Mouse (Mus musculus) frontal cortex, postnatal 10 days (tissue): Measurements from ENCODE around the gene Tmem167.

Experiments used
- DNase-seq, 2 experiments: peaks; one replicate each; pipeline ENCODE4 v3.0.0; 2022; ENCODE audit warnings: low spot score in 2 of 2, mixed read lengths in 1 of 2

Tmem167 gene

GRCm38 (mm10) chr13:90182262-90182661 is 93.3 kb downstream of the Tmem167 start:
- DNase-seq: no peak

GRCm38 (mm10) chr13:90183536-90183935 is 94.6 kb downstream of the Tmem167 start:
- no peak for DNase-seq

GRCm38 (mm10) chr13:90186694-90187093 is 97.8 kb downstream of the Tmem167 start:
- DNase-seq: no peak

- DNase-seq: no peak
These were observed 99.1 kb downstream of the Tmem167 start for GRCm38 (mm10) chr13:90188021-90188420.

GRCm38 (mm10) chr13:90191794-90192193 is 102.9 kb downstream of the Tmem167 start:
- DNase-seq: no peak
